Mouse (Mus musculus): ENCODE measurements around the gene Cped1. TPM values are rescaled to one million over a fixed set of nuclear protein-coding genes. Genes with fewer than 3 reads are reported as not detected.

Gene Cped1
- total RNA-seq, 2 experiments from 2014 or later = 2.8 to 5.9 TPM

DNA sequence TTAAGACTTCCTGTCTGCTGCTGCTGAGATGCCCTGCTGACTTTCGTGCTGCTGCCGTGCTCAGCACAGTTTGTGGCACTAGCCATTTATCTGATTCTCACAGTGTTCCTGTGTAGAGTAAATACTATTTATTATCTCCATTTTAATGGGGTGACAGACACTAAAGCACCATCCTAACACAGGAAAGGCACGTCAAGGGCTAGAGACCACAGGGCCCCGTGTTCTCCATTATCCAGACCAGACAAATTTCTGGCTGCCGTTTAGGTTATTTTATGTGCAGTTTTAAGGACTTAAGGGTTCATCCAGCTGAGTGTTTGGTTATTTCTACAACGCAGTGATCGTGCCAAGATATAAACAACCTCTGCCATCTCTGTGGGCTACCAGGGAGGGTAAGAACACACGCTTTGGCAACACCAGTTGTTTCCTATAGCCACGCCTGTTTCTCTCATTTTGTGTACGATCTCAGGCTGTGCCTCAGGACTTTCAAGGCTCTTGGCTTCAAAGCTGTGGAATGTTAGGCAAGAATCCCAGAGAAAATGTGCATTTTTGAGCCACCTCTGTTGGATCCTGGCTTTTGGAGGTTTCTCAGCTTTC lies 149.4 kb downstream of the Cped1 start:
- DNase-seq = no peak
- intact Hi-C loops (cut with DNase I) = no loop called here

DNA sequence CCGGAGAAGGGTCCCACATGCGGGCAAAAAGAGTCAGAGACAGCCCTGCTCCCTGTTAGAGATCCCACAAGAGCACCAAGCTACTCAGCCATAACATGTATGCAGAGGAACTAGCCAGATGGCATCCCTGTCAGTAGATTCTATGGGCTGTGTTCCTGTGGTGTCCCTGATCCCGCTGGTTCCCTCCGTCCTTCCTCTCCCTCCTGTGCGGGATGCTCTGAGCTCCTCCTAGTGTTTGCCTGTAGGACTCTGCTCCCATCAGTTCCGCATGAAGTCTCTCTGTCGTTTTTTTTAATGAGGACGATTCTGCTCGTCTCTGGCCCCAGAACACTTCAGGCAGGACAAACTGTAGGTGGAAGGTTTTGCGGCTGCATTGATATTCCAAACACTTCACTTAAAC lies 151.1 kb downstream of the Cped1 start:
- DNase-seq = peak; percentile 12
- intact Hi-C loops (cut with DNase I) = no loop called here

DNA sequence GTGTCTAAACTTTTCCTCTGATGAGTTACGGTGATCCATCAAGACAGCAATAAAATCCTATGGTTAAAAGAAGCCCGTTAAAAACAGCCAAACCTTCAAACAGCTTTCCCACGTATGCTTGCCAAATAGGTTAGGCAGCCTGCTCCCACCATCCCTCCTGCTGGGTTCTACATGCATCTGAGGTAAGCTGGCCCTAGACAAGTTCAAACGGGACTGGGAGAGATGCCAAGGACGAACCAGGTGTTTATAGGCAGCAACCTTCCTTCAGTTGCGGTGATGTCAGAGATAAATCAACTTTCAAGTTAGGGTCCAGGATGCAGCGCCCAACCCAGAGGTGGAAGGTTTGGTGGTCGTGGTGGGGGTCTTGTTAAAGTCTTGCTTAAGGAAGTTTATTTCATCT lies 155.1 kb downstream of the Cped1 start:
- peak; percentile 10 for DNase-seq

DNA sequence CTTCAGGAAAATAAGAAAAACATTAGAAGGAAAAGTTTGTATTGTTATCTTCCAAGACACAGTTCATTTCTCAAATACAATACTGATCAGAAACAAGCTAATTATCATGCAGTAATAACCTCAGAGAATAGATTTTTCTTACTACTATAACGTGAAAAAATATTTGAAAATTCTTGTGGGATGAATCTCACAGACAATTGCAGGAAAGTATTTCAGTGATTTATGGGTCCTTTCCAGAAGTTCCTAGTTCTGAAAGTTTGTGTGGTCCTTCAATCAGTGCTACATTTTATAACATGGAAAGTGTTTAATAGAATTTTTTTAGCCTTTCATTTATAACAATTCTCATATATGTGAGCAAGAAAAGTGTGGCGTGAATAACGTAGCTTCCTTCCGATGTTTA lies 161.5 kb downstream of the Cped1 start:
- no peak for DNase-seq
- intact Hi-C loops (cut with DNase I) = no loop called here

More for the DNA sequence above, 155.1 kb downstream of the Cped1 start:
- intact Hi-C loops (cut with DNase I) = no loop called here

DNA sequence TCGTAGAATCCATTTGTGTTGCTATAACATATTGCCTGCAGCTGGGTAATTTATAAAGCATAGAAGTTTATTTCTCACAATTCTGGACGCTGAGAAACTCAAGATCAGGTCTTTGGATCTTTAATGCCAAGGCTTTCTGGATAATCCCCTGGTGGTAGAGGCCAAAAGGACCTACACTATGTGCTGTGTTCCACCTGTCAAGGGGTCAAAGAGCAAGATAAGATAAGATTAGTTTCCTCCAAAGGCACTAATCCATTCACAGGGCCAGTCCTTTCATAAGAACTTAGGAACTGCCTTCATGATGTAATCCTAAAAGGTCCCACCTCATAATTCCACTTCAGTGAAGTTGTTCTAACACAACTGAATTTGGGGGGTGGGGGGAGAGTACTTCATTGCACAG lies 162.8 kb downstream of the Cped1 start:
- no peak for DNase-seq
- intact Hi-C loops (cut with DNase I) = no loop called here

DNA sequence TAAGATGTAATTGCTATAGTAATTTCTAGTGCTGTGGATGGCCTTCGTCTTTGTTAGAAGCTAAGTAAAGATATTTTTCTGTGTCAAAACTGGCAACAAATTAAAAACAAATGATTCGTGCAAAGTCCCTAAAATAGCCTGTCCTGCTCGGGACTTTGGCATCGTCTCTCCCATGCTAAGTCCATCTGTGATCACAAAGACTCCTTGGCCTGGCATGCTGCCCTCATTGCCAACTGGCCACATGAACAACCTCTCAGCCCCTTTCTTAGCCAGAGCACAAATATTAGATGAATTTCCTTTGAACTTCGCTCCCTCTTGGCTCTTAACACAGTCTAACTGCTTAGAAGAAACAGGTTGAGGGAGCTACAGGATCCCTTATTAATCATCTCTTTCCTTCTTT lies 171.7 kb downstream of the Cped1 start:
- peak; percentile 86 for DNase-seq
- intact Hi-C loops (cut with DNase I) = no loop called here

DNA sequence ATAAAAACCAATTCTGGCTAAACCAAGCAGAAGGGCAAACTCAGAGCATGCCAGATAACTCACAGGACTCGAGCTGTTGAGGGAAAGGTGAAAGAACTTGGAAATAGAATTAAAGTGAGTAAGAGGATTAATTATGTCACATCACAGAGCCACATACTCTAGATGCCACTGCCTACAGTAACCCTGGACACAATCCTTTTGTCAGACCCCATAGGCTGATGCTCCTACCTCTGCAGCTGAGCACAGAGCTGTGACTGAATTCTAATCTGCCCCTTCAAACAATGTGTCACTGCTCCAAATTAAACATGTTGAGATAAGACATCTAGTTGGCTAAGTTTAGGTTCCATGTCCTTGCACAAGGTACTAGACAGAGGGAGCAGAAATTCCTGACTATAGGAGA lies 176.2 kb downstream of the Cped1 start:
- intact Hi-C loops (cut with DNase I) = no loop called here
- no peak for DNase-seq

DNA sequence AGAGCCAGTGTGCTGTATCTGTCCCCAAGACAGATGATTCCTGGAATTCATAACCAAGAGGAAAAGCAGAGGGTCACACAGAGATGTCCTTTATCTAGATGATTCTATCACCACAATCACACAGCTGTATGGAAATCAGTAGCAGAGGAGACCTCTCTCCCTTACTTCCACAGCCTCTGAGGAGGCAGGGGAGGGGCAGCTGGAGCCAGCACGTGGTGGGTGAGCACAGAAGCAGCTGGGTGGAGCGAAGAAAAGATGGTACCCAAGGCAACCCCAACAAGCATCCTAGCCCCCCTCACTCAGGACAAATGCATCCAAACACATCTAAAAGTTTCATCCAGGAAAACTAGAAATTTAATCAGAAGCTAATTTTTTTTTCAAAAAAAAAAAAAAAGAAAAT lies 182.7 kb downstream of the Cped1 start:
- intact Hi-C loops (cut with DNase I) = no loop called here

DNA sequence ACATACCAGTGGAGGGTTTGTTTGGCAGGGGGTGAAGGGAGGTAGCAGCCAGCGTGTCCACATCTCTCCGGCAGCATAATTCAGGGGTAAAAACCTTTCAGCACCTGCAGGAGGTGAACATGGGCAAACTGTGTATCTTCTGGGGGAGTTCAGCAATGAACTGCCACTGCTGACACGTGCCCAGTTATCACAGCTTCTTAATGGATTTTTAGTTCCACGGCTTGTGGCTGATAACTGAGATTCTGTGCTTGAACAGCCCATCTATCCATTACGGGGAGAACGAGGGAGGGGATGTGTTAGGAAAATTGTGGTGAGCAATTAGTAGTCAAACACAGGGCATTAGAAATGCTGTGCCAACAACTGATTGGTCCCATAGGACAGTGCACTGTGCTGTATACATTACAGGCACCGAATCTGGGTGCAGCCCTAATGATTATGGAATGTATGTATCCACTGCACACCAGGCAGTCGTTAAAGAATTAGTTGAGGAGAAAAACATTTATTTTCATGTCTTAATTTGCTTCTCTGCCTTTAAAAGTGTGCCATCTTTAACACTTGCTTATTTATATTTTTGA lies 193.1 kb downstream of the Cped1 start:
- DNase-seq = no peak
- intact Hi-C loops (cut with DNase I) = no loop called here

More for the DNA sequence above, 182.7 kb downstream of the Cped1 start:
- no peak for DNase-seq

DNA sequence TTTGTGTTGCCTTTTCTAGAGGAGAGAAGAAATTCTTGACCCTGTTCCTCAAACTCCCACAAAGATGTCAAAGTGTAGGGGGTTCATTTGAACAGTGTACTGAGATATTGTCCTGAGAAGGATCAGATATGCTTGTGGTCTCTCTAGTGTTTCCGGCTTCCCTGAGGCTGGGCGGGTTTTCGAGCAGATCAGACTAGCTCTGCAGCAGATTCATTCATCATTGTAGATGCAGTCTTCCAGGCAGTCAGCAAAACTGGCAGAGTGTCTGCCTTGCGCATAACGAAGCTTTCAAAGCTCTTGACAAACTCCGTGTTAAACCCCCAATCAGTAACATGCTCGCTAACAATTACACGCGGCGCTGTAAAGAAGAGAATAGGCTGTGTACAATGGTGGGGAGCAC lies 194.6 kb downstream of the Cped1 start:
- DNase-seq = no peak

DNA sequence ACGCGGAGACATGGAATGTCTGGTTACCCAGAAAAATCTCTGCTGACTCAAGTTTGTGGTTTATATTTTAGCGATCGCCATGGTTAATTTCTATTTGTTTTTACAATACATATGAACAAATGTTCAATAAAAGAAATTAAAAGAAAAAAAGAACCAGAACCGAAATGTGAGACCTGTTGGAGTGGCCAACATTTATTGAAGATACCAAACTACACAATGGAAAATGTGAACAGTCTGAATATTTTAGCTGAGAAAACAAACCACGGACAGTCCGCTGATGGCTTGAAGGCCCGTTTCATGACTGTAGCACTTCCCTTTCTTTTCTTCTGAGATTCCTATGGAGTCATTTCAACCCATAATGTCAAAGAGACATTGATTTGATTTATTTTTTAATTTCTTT lies 201.3 kb downstream of the Cped1 start:
- DNase-seq = no peak
- intact Hi-C loops (cut with DNase I) = no loop called here

More for the DNA sequence above, 194.6 kb downstream of the Cped1 start:
- intact Hi-C loops (cut with DNase I) = no loop called here

DNA sequence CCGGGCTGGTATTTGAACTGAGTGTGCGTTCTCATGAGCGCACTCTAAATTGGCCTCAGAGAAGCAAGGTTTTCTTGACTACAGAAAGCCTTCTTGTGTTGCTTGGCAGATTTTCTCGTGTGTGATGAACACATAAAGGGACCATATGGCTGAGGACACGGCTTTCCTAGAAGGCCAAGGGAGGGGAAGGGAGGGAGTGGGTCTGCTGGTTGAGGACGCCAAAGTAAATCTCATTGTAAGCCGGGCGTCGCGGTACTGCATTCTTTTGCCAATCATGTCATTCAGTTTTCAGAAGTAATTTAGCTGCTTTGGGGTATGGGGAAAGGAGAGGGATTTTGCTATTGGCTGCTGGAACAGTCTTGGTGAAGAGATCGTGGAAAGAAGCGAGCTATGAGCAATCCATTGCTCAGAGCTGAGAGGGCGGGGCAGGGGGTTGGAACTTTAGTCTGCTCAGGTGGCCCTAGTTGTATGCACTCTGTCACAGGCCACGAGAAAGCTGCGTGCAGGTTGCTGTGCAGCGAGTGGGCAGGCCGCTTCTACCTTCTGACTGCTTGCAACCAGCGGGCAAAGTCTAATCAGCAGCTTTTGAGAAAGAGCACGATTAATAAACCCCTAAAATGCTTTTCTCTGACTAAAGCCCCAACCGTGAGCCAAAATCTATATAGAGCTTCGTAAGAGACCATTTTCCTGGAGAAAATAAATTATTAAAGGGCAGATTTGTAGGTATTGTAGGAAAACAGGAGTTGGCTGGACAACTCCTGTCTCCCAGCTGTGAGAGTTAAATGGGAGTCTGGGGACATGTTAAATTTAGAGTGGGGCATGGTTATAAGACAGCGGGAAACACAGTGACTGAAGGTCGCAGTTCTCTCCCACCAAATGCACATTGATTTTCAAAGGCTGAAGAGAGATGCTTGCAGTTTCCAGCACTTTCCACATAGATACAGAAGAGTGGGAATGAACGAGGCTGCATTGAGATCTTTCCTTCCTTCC lies 203.9 kb downstream of the Cped1 start:
- intact Hi-C loops (cut with DNase I) = no loop called here
- no peak for DNase-seq

DNA sequence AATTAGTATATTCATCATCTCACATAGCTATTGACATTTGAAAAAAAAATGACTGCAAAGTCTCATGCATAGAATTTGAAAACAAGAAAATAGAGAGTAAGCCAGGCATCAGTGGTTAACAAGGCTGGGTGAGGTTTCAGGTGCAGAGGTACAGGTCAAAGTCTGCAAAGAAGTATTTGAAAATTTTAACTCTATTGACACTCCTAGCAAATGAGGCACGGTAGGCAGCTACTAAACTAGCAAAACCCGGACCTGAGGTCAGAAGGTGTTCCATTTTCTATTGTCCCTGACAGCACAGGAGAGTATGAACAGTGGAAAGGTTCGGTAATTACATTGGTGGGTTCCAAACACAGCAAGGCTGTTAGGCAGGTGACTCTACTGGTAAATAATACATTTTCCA lies 212.9 kb downstream of the Cped1 start:
- intact Hi-C loops (cut with DNase I) = no loop called here
- no peak for DNase-seq

DNA sequence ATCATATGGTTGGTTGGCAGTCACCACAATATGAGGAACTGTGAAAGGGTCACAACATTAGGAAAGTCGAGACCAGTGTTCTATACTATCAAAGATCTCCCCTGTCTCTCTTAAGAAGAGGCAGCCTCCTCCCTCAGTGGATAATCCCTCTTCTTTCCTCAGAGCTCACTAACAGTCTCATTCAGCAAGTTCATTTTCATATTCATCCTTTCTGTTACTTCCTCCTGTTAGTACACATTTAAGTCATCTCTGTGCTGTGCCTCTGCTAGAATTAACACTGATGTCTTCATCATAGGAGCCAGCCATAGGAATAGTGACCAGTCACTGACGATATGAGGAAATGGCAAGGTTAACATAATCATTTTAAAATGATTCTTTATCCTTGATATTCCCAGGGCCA lies 213.8 kb downstream of the Cped1 start:
- intact Hi-C loops (cut with DNase I) = no loop called here

DNA sequence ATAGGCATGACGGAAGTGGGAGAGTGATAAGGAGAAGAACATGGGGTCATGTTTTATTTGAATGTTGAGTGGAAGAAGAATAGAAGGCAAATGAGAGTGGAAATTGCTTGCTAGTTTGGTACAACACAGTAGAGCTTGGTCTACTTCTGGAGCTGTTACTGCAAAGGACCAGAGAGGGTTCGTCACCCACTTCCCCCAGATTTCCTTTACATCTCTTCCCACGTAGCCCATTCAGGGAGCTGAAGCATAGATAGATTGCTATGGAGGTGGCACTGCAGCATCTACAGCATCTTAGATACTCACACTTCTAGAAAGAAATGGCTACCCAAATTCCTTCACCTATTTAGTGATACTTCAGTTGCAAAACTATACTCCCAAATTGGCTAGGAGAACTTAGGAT lies 214.4 kb downstream of the Cped1 start:
- no peak for DNase-seq

More for the DNA sequence above, 213.8 kb downstream of the Cped1 start:
- DNase-seq = no peak

DNA sequence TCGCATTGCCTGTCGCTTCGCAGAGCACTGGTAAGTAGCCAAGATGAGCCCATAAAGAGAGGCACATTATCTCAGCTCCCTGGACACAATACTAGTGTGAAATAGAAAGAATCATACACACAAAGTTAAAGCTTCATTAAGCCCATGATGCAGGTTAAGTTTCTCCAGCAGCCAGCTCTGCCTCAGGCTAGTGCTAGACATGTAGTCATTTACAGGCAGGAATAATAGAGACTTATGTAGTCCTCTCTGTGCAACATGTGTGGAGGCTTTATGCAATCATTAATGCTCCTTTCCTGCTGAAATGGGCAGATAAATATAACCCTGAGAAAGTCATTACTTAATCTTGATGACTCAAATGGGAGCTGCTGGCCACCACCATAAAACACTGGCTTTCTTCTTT lies 216.2 kb downstream of the Cped1 start:
- intact Hi-C loops (cut with DNase I) = no loop called here
- no peak for DNase-seq

More for the DNA sequence above, 214.4 kb downstream of the Cped1 start:
- intact Hi-C loops (cut with DNase I) = no loop called here

DNA sequence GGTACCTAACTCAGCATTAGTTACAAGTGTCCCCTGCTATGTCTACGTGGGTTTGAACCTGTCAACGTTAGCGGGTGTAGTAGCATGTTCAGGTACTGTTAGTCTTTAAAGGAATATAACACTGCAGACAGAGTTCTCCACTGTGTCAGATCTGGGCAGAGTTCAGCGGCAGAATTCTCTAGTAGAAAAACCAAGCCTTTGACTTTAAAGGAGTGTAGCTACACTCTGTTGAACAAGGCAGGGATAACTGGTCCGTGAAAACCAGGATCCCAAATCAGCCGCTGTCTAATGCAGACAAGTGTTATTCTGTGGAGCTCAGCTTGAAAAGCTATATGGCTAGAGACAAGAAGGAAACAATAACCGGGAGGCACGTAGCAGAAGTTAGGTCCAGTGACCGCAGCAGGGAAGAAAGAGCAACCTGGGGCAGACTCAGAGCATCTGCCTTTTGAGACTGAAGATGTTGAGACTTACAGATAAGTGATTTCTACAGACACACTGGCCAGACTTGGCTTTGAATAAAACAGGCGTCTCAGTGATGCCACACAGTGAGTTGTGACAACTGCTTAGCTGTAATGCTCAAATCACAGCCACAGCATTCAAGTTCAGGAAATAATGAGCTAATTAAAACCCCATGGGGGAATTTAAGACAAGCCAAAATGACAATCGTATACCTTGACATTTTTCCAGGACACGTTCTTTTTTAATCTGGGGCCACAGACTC lies 219.5 kb downstream of the Cped1 start:
- no peak for DNase-seq
- intact Hi-C loops (cut with DNase I) = no loop called here

DNA sequence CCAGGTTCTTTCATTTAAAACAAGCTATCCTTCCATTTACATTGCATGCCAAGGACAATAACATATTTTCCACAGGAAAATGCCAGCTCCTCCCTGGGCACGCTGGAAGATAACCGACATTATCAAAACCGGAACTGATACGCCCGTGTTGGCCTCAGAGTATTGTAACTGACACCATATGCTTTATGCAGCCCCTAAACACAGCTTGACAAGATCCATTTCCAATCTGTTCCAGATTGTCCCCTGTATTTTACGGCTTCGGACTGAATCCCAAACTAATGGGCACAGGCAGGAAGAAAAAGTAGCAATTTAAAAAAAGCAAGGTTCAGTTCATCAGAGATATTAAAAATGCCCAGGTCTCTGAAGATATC lies 220.0 kb downstream of the Cped1 start:
- no peak for DNase-seq
- intact Hi-C loops (cut with DNase I) = no loop called here

DNA sequence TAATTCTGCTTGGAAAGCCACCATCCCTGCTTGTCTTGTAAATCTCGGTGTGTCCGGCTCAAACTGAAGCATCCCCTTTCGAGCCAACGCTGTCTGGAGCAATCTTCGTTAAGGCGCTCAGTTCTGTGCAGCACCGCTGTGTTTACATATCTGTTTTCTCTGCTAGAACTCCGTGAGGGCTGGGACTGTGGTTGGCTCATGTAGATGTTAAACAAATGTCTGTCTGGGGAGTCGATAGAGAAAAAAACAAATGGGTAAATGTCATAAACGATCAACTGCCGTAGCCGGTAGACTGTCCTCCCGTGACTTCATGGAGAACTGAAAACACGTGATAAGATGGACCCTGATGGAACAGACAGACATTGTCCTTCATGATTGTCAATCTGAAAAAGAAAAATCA lies 220.5 kb downstream of the Cped1 start:
- intact Hi-C loops (cut with DNase I) = no loop called here
- DNase-seq = no peak

DNA sequence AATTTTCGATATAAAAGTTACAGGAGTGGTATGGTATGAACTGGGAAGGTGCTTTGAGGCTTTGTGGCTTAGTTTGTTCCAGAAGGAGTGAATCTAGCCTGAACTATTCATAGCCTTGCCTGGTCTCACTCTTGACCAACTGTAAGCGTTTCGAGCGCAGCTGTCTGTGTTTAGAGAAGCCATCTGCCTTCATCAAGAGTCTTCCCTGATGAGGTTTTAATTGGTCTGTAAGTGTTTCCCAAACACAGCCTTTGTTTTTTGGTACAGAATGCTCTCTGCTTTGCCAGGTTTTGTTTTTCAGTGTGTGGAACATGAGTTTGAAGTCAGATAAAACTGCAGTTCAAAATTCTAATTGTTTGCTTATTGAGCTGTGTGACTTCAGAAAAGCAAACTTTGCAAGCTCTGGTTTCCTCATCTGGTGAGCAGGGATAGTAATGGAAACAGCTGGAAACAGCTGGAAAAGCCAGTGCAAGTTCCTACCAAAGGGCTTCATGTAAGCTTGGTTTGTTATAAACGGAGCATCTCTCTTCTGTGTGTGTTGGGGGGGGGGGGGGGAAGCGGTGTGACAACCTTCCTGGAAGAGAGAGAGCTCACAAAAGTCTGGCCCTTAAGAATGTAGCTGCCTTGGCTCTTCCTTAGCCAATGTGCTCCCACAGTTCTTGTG lies 221.0 kb downstream of the Cped1 start:
- intact Hi-C loops (cut with DNase I) = no loop called here
- no peak for DNase-seq

DNA sequence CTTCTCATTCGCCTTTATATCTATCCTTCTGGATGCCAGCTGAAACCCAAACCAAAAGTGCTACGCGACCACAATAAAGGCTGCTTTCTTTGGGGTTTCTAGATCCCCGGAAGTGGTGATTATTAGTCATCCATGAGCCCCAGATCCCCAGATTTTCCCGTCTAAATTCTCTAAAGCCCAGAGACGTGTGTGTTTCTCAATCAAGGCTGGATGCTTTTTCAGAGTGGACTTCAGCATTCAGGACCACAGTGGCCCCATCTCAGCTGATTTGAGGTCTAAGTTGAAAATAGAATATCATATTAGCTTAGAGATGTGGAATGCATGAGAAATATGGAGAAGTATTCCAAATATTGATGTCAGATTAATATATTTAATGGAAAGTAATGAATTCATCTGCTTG lies 226.4 kb downstream of the Cped1 start:
- intact Hi-C loops (cut with DNase I) = no loop called here

More for the DNA sequence above, 226.4 kb downstream of the Cped1 start:
- DNase-seq = no peak
